Mouse (Mus musculus): ENCODE results near the gene Hnf4a.
A peak's percentile ranks its signal among the peaks of the same experiment; 100 is the strongest.

Hnf4a gene

GRCm38 (mm10) chr2:163590996-163591395 lies 84.4 kb downstream of the Hnf4a start:
- no peak for DNase-seq (ENCODE audit: low read depth in 1 of 2, low spot score in 2 of 2)

DNA sequence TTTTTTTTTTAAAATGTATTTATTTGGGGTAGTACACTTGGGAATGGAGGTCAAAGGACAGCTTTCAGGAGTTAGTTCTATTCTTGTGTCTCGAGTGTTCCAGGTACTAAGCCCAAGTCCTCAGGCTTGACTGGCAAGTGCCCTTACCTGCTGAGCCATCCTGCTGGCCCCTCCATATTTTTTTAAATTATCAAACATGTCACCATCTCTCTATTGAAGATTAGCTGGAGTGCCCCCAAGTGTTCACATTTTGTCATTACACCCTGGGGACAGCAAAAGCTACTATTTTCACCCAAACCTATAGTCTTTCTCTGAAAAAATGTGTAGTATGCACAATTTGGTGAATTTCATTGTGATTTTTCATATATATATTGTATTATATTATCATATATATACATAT lies 85.5 kb downstream of the Hnf4a start:
- DNase-seq (ENCODE audit: low read depth in 1 of 2, low spot score in 2 of 2), result peak in 1 of 2 experiments; percentile 26

DNA sequence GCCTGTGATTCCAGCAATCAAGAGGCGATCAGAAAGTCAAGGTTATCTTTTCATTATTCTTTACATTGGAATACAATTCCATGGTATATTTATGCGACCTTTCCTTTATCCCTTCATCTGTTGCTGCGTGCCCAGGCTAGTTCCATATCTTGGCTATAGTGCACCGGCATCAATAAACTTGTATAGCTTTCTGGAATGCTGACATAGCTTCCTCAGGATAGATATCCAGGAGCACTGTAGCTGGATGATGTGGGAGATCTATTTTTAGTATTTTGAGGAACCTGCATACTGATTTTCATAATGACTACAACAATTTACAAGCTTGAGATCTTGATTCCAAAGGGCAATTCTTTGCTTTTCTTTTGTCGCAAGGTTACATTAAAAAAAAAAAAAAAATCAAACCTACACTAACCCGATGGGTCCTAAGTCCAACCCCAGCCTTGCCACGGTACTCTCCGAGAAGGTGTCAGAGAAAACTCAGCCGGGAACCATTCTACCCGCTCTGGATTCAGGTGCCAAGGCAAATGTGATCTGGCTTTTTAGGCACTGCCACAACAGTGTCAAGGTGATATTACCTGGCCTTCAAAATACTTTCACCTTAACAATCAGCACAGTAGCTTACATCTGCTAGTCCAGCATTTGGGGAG lies 87.2 kb downstream of the Hnf4a start:
- no peak for DNase-seq (ENCODE audit: low read depth in 1 of 2, low spot score in 2 of 2)

GRCm38 (mm10) chr2:163595119-163595518 lies 88.5 kb downstream of the Hnf4a start:
- no peak for DNase-seq (ENCODE audit: low read depth in 1 of 2, low spot score in 2 of 2)

DNA sequence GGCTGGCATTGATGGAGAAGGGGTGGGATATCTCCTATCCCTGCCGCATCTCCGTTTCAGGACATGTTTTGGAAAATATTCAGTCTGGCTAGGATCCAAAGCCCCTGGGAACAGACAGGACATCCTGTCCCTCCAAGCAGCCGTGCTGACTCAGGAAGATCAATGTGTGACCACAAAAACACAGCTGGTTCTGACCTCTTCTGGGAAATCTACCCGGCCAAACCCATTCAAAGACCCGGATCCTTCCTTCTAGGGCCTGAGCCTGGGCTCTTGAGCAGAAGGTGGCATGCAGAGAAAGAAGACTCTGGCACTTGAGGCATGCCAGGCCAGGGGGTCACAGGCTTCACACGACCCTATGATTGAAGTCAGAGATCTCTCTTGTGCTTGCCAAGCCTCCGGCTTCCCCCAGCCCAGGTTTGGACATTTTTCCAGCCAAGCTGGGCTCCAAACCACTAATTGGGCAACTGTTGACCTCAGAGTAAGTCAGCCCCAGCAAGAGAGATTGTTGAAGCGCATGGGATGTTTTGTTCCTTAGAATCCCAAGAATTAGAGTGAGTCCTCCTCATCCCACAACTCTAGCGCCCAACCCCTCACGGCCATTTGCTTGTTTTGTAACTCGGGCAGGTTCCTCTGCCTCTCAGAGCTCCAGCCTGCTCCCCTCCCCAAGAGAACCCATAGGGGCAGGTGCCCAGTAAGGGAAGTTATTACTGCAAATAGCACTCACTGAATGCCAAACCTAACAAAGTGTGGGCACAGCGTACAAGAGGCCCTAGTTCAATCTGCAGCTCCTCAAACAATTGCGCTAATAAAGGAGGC lies 89.7 kb downstream of the Hnf4a start:
- DNase-seq (ENCODE audit: low read depth in 1 of 2, low spot score in 2 of 2), result no peak

DNA sequence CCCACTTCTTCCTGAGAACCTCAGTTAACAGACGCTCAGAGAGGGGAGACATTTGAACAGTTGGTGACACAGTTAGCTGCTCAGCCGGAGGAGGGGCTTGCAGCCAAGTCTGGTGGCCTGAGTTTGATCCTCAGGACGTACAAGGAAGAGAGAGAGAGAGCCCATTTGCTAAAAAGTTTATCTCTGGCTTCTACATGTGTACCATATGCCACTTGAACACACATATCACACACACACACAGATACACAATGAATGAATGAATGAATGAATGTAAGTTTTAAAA lies 90.2 kb downstream of the Hnf4a start:
- no peak for DNase-seq (ENCODE audit: low read depth in 1 of 2, low spot score in 2 of 2)

DNA sequence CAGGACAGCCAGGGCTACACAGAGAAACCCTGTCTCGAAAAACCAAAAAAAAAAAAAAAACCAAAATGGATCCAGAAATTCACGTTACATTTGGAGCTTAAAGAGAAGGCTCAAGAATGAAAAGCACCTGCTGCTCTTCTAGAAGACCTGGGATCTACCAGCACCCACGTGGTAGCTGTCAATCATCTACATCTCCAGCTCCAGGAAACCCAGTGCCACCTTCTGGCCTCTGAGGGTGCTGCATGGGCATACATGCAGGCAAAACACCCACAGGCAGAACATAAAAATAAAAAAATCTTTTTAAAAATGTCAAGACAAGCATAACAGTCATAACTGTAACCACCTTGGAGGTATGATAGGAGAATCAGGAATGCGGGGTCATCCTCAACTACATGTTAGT lies 91.1 kb downstream of the Hnf4a start:
- peak in 1 of 2 experiments; percentile 50 for DNase-seq (ENCODE audit: low read depth in 1 of 2, low spot score in 2 of 2)

DNA sequence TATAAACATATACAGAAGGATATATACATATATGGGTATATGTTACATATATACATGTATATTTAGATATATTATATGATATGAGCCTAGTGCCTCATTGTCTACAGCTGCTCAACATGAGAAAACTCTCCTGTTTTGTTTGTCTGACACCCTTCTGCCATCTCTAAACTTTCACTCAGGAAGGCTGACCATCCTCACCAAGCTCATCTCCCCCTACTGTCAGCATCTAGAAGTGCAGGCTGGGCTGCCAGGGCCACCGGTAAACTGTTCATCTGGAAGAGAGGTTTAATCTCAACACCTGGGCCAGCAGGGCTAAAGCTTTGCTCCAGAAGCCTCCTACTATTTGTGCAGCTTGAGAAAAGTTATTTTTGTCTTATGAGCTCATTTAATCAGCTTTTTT lies 92.6 kb downstream of the Hnf4a start:
- peak in 1 of 2 experiments; percentile 54 for DNase-seq (ENCODE audit: low read depth in 1 of 2, low spot score in 2 of 2)

DNA sequence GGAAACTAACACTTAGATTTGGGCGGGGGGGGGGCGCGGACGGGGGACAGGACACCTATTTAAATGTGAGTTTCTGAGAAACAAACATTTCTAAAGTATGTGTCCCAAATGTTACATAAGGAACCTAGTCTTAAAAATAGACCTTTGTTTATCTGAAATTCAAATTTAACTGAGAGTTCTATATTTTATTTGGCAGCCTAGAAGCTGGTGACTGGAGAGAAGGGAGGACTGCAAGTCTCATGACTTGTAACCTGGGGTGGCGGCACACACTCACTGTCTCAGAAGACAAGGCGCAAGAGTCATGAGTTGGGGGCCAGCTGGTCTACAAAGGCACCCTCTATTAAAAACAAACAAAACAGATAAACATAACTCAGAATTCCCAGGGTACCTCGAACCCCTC lies 94.5 kb downstream of the Hnf4a start:
- DNase-seq (ENCODE audit: low read depth in 1 of 2, low spot score in 2 of 2), result no peak

GRCm38 (mm10) chr2:163601712-163602100 lies 95.1 kb downstream of the Hnf4a start:
- no peak for DNase-seq (ENCODE audit: low read depth in 1 of 2, low spot score in 2 of 2)

- peak; percentile 63 to 88 for DNase-seq (ENCODE audit: low read depth in 1 of 2, low spot score in 2 of 2)
Measured at GRCm38 (mm10) chr2:163602101-163602971, 95.7 kb downstream of the Hnf4a start, which contains the start of gene Ttpal. Gene Ttpal, plus strand, starts transcription at chr2:163602314.

DNA sequence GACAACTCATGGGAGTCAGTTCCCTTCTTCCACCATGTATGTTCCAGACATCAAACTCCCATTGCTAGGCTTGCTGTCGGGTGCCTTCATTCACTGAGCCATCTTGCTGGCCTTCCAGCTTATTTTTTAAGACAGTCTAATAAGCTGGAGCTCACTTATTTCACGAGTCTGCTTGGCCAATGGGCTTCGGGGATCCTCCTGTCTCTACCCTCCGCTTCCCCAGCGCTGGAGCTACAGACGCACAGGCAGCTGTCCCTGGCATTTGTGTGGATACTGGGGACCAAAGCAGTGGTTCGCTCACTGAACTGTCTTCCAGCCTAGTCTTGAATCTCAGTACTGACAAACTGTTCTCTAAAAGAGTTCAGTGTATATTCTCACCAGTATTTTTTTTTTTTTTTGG lies 99.6 kb downstream of the Hnf4a start:
- DNase-seq (ENCODE audit: low read depth in 1 of 2, low spot score in 2 of 2), result no peak

- DNase-seq (ENCODE audit: low read depth in 1 of 2, low spot score in 2 of 2), result no peak
Measured at GRCm38 (mm10) chr2:163608008-163608407, 101.4 kb downstream of the Hnf4a start.

DNA sequence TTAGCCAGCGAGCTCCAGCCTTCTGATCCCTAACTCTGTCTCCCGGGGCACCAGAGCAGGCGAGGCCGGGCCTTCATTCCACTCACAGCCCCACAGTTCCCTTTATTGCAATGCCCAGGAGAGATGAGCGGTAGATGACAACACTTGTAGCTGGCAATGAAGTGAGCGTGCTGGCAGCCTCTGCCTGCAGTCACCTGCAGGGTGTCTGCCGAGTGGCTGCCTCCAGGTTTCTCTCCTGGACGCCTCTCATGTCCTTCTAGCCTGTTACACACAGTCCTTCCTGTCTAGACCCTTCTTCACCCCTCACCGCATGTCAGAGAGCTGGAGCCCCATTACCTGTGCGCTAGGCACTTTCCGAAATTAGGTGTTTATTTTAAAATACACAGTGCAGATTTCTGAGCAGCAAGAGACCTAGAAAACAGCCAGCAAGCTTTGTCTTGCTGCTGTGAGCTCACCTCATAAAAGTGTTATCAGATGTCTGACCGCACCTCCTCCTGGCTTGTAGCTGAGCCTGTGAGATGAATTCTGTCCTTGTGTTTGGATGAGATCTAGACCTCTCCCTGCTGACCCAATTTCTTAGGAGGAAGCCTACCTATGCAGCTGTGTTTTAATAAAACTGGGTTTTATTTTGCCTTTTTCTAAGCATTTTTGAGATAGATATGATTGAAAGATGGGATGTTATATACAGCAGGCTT lies 102.8 kb downstream of the Hnf4a start:
- no peak for DNase-seq (ENCODE audit: low read depth in 1 of 2, low spot score in 2 of 2)

GRCm38 (mm10) chr2:163611176-163611575 lies 104.6 kb downstream of the Hnf4a start:
- DNase-seq (ENCODE audit: low read depth in 1 of 2, low spot score in 2 of 2), result no peak

DNA sequence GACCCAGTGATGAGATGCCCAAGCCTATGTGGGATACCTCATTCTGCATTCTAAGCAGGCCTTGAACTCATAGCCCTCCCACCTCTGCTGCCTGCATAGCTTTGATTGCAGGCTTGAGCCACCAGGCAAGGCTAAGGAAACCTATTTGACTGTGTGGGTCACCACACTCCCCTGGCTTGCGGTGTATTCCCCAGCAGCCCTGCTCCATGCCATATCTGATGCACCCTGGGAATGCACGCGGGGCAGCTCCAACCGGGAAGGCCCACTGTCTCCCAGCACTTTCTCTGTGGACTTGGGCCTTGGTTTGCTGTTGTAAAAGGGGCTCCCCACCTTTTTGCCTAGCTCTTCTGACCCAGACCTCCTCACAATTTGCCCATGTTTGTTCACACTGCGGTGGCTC lies 106.6 kb downstream of the Hnf4a start:
- DNase-seq (ENCODE audit: low read depth in 1 of 2, low spot score in 2 of 2), result no peak

- no peak for DNase-seq (ENCODE audit: low read depth in 1 of 2, low spot score in 2 of 2)
Measured at GRCm38 (mm10) chr2:163613990-163614389, 107.4 kb downstream of the Hnf4a start.

- DNase-seq (ENCODE audit: low read depth in 1 of 2, low spot score in 2 of 2), result no peak
Measured at GRCm38 (mm10) chr2:163615401-163615800, 108.8 kb downstream of the Hnf4a start.

GRCm38 (mm10) chr2:163615906-163616651 lies 109.5 kb downstream of the Hnf4a start:
- DNase-seq (ENCODE audit: low read depth in 1 of 2, low spot score in 2 of 2), result no peak

DNA sequence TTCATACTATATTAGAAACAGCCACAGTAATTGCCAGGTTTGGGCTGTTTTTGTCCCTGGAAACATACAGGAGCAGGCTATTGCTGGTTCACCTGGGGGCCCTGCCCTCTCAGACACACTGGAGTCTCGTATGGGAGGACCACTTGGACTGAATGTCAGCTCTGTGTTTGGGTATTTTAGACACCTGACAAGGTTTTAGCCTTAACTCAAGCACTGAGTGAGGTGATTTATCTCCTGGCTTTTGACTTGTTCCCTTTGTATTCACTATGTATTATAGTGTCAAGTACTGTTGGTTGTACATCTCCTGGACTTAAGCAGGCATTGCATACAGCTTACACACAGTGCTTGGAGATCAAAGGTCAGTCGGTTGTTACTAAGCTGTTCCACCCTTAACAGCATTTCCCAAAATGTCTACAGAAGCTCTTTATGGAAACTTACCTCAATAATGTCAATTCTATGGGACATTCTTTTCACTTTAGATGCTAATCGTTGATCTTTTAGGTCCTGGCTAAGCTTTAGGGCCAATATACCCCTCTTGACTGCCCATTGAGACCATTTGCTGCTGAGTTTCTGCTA lies 110.1 kb downstream of the Hnf4a start:
- no peak for DNase-seq (ENCODE audit: low read depth in 1 of 2, low spot score in 2 of 2)
